Mouse (Mus musculus): Measurements from ENCODE around the gene Aqp7. TPM values are rescaled to one million over a fixed set of nuclear protein-coding genes. Genes with fewer than 3 reads are reported as not detected.
A peak's percentile ranks its signal among the peaks of the same experiment; 100 is the strongest.
"Not testable (repeated sequence)": the region's sequence is repeated elsewhere in the genome, so short reads cannot be mapped to it uniquely, and the experiment has no call there.

Aqp7 gene
- polyA plus RNA-seq (2016; fragmentation: Nextera tagmentation; extraction: Ambion mirVana): 0.10 TPM in 1 of 2 replicates, not detected in the other

DNA sequence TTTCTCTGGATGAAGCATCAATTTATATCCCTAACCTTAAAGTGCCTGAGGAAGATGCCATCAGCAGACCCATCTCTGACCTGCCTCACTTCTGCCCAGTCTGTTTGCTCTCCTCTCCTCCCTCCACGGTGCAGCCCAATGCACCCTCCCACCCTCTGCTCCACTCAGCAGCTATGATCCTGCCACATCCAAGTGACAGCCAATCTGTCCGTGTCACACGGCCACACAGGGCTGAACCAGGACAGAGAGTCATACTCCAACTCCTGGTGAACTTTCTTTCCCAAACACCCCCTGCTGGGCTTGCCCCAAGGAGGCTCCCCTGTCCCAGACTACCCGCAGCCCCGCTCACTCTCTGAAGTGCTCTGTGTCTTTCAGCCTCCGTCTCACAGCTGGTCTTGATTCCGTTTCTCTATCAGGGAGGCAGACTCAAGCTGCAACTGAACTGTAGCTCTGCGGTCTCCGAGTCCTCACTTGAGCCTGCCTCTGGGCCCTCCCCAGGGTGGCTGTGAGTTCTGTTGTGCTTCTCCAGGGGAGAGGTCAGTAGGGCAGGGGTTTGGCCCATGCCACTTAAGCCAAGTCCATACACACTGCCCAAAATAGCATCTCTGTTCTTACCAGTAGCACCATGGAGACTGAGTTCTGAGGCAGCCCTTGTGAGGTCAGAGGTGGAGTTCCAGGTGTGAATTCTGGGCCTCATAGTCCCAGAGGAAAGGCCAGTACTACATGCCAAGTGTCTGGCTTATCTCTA is at the start of gene Aqp7:
Aqp7 (minus strand) TSS at position 616 of the 748 bp plus-strand sequence.
- Histone ChIP-seq H3K36me3 (no peaks in the 10 kb centered on the region), H3K27me3 (ENCODE audit: low read depth, poor library complexity, severe bottlenecking) (no peaks in the 10 kb centered on the region), H3K4me3 (no peak within 1 kb of the TSS), H3K9me3 (replicated peaks) (no peaks in the 10 kb centered on the region), H3K27ac (replicated peaks) (no peak within 1 kb of the TSS), H3K4me1 (peaks cover 6% of the 10 kb centered on the region)
- DNase-seq (ENCODE audit: low spot score): no peak
- 39% methylated on average over 9 of the region's 9 CpGs for WGBS

DNA sequence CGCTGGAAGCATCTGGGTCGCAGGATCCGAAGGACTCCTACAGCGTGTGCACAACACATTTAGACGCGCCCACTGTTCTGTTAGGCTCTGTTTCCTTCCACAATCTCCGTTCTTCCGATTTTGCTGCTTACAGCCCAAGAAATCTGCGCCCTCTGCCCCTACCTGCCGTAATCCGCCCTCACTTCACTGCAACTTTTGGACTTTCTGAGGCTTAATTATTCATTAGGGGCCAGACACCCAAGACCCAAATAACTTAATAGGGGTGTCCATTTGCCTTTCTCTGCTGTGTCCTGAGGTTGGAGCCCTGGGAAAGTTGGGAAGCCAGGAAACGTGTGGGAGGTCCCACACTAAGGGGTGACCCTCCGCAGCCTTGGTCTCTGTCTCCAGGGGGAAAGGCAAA is 49.4 kb upstream of the Aqp7 start:
- H3K27me3 ChIP-seq (ENCODE audit: low read depth, poor library complexity, severe bottlenecking): peaks cover 55% of the 10 kb centered on the region
- WGBS: 50% methylated on average over 13 of the region's 13 CpGs
- H3K27ac ChIP-seq (replicated peaks): peak overlapping the region; percentile 61; the same call in 1 of the 2 replicates
- H3K4me3 ChIP-seq: peak overlapping the region; percentile 64
- DNase-seq (ENCODE audit: low spot score): no peak
- H3K4me1 ChIP-seq: peaks cover 21% of the 10 kb centered on the region
- H3K9me3 ChIP-seq (replicated peaks): no peaks in the 10 kb centered on the region
- no peaks in the 10 kb centered on the region for H3K36me3 ChIP-seq

DNA sequence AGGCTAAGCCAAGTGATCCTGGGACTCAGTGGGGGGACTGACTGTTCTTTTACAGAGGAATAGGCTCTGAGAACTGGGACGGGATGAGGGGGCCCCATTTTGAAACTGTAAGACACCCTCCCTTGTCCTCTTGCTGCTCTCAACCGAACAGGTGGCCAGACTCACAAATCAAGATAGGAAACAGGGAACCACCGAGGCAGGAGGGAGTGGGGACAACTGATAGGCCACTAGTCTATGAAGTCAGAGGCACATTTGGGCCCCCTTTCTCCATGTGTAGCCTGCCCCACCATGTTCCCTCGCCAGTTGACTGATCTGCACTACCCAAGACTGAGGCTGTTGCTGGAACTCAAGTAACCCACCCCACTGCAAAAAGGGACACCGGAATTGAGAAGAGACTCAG is 48.9 kb upstream of the Aqp7 start:
- 70% methylated on average over 5 of the region's 5 CpGs for WGBS
- Histone ChIP-seq H3K36me3 (no peaks in the 10 kb centered on the region), H3K4me3 (no peak overlapping the region), H3K27me3 (ENCODE audit: low read depth, poor library complexity, severe bottlenecking) (peaks cover 55% of the 10 kb centered on the region), H3K27ac (replicated peaks) (no peak overlapping the region), H3K4me1 (peaks cover 21% of the 10 kb centered on the region), H3K9me3 (replicated peaks) (no peaks in the 10 kb centered on the region)
- no peak for DNase-seq (ENCODE audit: low spot score)

DNA sequence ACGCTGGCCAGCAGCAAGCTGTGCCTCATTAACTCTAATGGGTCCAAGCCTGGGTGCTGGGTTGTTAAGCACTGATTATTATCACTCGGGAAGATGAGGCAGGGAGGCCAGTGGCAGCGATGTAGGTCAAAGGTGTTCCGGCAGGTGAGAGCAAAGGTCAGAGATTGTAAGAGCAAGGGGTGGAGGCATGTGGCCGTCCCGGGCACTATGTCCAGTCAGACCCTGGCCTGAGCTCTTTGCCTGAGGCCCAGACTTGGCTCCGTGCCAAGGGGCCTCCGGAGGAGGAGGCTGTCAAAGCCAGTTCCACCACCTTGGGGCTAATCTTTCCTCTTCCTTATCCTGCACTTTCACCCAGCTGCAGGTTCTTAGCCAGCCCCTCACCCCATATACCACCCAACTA is 48.2 kb upstream of the Aqp7 start:
- no peak for DNase-seq (ENCODE audit: low spot score)
- 65% methylated on average over 8 of the region's 8 CpGs for WGBS
- H3K27me3 ChIP-seq (ENCODE audit: low read depth, poor library complexity, severe bottlenecking): peaks cover 55% of the 10 kb centered on the region
- peaks cover 21% of the 10 kb centered on the region for H3K4me1 ChIP-seq
- no peaks in the 10 kb centered on the region for H3K9me3 ChIP-seq (replicated peaks)
- no peak overlapping the region for H3K27ac ChIP-seq (replicated peaks)
- no peaks in the 10 kb centered on the region for H3K36me3 ChIP-seq
- no peak overlapping the region for H3K4me3 ChIP-seq

DNA sequence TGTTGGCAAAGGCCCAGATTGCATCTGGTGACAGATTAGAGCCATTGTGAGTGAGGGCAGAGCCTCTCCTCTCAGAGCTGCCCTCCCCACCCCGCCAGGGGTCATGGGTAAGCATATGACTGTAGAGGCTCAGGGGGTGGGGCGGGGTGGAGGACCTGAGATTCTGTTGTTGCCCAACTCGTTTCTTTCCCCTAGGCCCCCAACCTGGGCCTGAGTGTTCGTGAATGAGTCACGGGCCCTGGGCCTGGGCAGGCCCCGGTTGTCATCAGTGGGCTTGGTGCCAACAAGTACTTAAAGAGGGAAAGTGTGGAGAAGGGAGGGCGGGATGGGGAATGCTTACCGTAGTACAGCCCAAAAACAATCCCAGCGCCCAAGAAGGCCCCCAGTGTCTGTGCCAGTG is 46.4 kb upstream of the Aqp7 start:
- Histone ChIP-seq H3K9me3 (replicated peaks) (no peaks in the 10 kb centered on the region), H3K27ac (replicated peaks) (no peak overlapping the region), H3K4me3 (no peak overlapping the region), H3K36me3 (no peaks in the 10 kb centered on the region), H3K27me3 (ENCODE audit: low read depth, poor library complexity, severe bottlenecking) (peaks cover 45% of the 10 kb centered on the region), H3K4me1 (peaks cover 15% of the 10 kb centered on the region)
- 87% methylated on average over 9 of the region's 9 CpGs for WGBS
- DNase-seq (ENCODE audit: low spot score): no peak

DNA sequence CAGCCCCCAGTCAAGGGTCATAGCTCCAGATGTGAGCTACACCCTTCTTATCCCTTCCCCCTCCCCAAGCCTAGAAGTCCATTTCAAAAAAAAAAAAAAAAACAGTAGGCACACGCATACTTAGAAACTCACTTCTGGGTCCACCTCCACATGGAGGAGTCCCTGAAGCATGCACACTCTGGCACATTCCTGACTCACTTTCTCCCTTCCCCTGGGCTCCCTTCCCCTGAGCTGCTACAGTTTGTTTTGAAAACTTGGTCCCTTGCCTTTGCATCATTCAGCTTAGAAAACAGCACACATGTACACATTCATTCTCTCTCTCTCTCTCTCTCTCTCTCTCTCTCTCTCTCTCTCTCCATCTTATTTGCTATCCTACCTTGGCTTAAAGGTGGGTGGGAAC is 45.0 kb upstream of the Aqp7 start:
- Histone ChIP-seq H3K9me3 (replicated peaks) (no peaks in the 10 kb centered on the region), H3K4me3 (no peak overlapping the region), H3K27me3 (ENCODE audit: low read depth, poor library complexity, severe bottlenecking) (peaks cover 31% of the 10 kb centered on the region), H3K4me1 (peaks cover 7% of the 10 kb centered on the region), H3K27ac (replicated peaks) (no peak overlapping the region), H3K36me3 (no peaks in the 10 kb centered on the region)
- no peak for DNase-seq (ENCODE audit: low spot score)
- WGBS: 94% methylated on average over 1 of the region's 1 CpGs

DNA sequence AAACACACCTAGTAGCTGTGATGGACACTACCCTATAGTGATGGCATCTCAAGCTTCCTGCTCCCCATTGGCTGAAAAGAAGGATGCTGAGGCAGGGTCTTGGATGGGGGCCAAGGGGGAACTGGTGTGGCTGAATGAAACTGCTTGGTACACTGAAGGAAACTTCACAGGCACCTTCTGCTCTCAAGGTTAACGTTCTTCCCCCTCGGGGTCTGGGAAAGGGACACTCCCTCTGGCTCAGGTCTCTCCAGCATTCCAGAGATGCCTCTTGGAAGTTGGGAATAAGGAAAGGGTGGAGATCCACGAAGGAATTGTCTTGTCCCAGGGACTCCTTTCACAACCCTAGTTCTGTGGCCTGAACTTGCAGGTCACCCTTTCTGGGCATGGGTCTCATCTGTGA is 43.5 kb upstream of the Aqp7 start:
- H3K36me3 ChIP-seq: no peaks in the 10 kb centered on the region
- H3K4me3 ChIP-seq: no peak overlapping the region
- WGBS: 67% methylated on average over 3 of the region's 3 CpGs
- peaks cover 15% of the 10 kb centered on the region for H3K27me3 ChIP-seq (ENCODE audit: low read depth, poor library complexity, severe bottlenecking)
- no peak for DNase-seq (ENCODE audit: low spot score)
- H3K9me3 ChIP-seq (replicated peaks): no peaks in the 10 kb centered on the region
- H3K27ac ChIP-seq (replicated peaks): no peak overlapping the region
- H3K4me1 ChIP-seq: no peaks in the 10 kb centered on the region

DNA sequence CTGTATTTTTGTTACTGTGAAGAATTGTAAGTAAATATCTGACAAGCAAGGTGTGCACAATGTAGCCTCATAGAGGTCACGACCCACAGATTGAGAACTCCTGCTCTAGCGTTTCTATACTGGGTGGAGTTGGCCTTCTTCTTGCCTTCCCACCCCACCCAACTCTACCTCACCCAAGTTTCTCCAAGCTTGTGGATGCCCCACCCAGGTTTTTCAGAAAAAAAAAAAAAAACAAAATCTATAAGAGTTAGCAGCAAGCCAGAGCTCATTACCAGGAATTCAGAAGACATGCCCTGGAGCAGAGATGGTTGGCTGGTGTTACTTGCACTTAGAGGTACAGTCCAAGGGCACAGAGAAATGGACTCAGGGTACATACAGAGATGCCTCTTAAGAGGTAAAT is 41.8 kb upstream of the Aqp7 start:
- no peaks in the 10 kb centered on the region for H3K4me1 ChIP-seq
- WGBS: 93% methylated on average over 2 of the region's 2 CpGs
- no peaks in the 10 kb centered on the region for H3K9me3 ChIP-seq (replicated peaks)
- H3K4me3 ChIP-seq: no peak overlapping the region
- no peaks in the 10 kb centered on the region for H3K27me3 ChIP-seq (ENCODE audit: low read depth, poor library complexity, severe bottlenecking)
- no peaks in the 10 kb centered on the region for H3K36me3 ChIP-seq
- no peak for DNase-seq (ENCODE audit: low spot score)
- no peak overlapping the region for H3K27ac ChIP-seq (replicated peaks)

DNA sequence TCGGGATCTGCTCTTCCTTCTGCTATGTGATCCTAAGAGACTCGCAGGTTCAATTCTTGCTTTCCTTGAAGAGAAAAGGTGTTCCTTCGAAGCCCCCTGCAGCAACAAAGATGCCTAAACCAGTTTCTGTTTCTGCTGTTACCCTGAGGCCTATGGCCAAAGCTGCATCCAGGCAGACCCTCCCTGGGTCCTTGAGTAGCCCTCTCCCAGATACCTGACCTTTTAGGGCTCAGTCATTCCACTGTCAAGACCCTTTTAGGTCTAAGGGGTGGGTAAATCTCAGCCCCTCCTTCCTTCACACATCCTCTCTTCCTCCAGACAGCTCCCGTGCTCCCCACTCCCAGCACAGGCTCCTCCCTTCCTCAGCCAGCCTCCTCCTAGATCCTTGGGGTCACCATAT is 41.2 kb upstream of the Aqp7 start:
- Histone ChIP-seq H3K4me1 (no peaks in the 10 kb centered on the region), H3K9me3 (replicated peaks) (no peaks in the 10 kb centered on the region), H3K27me3 (ENCODE audit: low read depth, poor library complexity, severe bottlenecking) (no peaks in the 10 kb centered on the region), H3K36me3 (no peaks in the 10 kb centered on the region), H3K4me3 (no peak overlapping the region), H3K27ac (replicated peaks) (no peak overlapping the region)
- DNase-seq (ENCODE audit: low spot score): no peak
- WGBS: 80% methylated on average over 4 of the region's 4 CpGs

DNA sequence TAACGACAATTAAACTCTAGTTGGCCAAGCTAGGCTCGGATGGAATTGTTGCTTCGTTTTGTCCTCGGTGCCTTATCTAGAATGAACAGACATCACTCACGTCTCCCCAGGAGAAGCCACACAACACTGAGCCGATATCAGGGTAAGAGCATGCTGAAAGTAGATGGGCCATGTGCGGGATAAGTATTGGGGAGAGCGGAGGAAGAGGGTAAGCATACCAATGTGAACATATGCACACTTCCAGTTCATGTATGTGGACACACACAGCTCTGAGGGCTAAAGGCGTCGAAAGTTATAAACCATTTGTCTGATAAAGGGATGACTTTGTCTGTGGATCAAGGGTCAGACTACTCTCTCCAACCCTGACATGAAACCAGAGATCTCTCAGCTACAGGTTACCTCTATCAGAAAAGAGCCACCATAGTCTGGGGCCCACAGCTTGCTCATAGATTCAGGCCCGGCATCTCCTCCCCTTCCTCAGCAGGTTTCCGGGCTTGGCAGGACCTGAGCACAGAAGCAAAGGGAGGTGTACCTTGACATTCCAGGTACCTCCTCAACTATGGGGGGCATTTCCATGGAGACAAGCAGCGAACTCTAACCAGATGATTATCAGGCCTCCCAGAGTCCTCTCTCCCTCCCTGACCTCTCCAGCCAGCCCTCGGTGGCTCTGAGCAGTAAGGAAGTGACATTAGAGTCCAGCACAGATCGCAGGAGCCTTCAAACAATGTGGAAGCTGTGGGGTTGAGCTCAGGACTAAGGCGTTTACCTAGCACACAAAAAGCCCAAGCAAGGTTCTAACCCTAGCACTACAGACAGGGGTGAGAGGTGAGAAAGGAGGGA is 39.7 kb upstream of the Aqp7 start:
- Histone ChIP-seq H3K27ac (replicated peaks) (no peak overlapping the region), H3K4me3 (no peak overlapping the region), H3K36me3 (no peaks in the 10 kb centered on the region), H3K9me3 (replicated peaks) (no peaks in the 10 kb centered on the region), H3K27me3 (ENCODE audit: low read depth, poor library complexity, severe bottlenecking) (no peaks in the 10 kb centered on the region), H3K4me1 (no peaks in the 10 kb centered on the region)
- 84% methylated on average over 16 of the region's 16 CpGs for WGBS
- DNase-seq (ENCODE audit: low spot score): no peak

DNA sequence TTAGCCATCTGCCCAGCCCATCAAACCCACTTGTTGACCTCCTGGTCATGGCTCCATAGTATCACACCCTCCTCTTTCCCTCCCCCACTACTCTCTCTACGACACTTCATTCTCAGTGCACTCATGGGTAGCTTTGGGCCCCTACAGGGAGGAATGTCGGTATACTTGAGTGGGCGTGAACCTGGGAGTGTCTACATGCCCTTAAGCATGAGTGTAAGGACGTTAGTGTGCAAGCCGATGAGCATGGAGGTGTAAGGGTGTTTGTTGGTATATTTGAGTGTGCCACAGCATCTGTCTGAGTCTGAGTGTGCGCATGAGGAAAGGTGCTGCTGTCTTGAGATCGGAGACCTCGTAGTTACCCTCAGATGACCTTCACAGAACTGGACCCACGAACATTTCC is 39.0 kb upstream of the Aqp7 start:
- H3K9me3 ChIP-seq (replicated peaks): no peaks in the 10 kb centered on the region
- H3K27me3 ChIP-seq (ENCODE audit: low read depth, poor library complexity, severe bottlenecking): no peaks in the 10 kb centered on the region
- 83% methylated on average over 9 of the region's 9 CpGs for WGBS
- no peak overlapping the region for H3K4me3 ChIP-seq
- DNase-seq (ENCODE audit: low spot score): no peak
- H3K36me3 ChIP-seq: no peaks in the 10 kb centered on the region
- no peaks in the 10 kb centered on the region for H3K4me1 ChIP-seq
- H3K27ac ChIP-seq (replicated peaks): no peak overlapping the region

DNA sequence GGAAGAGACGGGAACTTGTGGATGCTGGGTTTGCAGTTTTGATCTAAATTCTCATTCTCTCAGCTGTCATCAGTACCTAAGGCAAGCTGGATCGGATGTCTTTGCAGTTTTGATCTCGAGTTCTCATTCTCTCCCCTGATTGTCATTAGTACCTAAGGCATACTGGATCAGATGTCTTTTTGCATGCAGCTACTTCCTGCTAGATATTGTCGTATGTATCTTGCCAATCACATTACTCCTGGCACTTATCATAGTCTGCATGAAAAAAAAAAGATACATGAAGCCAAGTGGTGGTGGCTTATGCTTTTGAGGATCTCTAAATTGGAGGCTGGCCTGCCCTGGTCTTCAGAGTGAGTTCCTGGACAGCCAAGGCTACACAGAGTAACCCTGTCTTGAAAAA is 36.9 kb upstream of the Aqp7 start:
- H3K4me1 ChIP-seq: no peaks in the 10 kb centered on the region
- H3K27ac ChIP-seq (replicated peaks): no peak overlapping the region
- no peaks in the 10 kb centered on the region for H3K9me3 ChIP-seq (replicated peaks)
- H3K36me3 ChIP-seq: no peaks in the 10 kb centered on the region
- 88% methylated on average over 4 of the region's 4 CpGs for WGBS
- H3K27me3 ChIP-seq (ENCODE audit: low read depth, poor library complexity, severe bottlenecking): no peaks in the 10 kb centered on the region
- no peak for DNase-seq (ENCODE audit: low spot score)
- no peak overlapping the region for H3K4me3 ChIP-seq

DNA sequence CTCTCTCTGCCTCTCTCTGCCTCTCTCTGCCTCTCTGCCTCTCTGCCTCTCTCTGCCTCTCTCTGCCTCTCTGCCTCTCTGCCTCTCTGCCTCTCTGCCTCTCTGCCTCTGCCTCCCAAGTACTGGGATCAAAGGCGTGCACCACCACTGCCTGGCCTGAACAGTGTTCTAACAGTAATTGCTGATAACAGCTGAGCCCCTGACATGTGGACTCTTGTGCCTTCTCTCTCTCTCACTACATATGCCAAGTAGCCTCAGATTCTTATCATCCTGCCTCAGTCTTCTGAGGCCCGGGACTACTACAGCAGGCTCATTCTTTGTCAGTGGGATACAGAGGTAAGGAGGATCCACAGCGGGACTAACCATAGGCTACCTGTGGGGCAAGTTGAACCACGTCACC is 34.9 kb upstream of the Aqp7 start:
- DNase-seq (ENCODE audit: low spot score); H3K4me1 ChIP-seq; H3K27me3 ChIP-seq (ENCODE audit: low read depth, poor library complexity, severe bottlenecking); H3K9me3 ChIP-seq (replicated peaks); H3K27ac ChIP-seq (replicated peaks); H3K36me3 ChIP-seq; H3K4me3 ChIP-seq: not testable (repeated sequence)
- WGBS: 77% methylated on average over 4 of the region's 4 CpGs

Data from midbrain, embryonic 10.5 days (tissue).